Mouse (Mus musculus) embryonic facial prominence, embryonic 12.5 days (tissue): ENCODE results near the gene Rabif. TPM values are rescaled to one million over a fixed set of nuclear protein-coding genes. Genes with fewer than 3 reads are reported as not detected.
"Not testable (repeated sequence)": the region's sequence is repeated elsewhere in the genome, so short reads cannot be mapped to it uniquely, and the experiment has no call there.

Experiments used
- ATAC-seq: fragments of 200-750 bp; cut with Nextera tagmentation; 2 replicates; pipeline ENCODE4 v1.8.0; 2017; ENCODE audit not compliant: insufficient number of reproducible peaks, insufficient read depth, low FRiP score, low TSS enrichment
- H3K27ac ChIP-seq: fragments of 300-500 bp; sonication (generic); 2 replicates; pipeline ENCODE4 v1.5.1; 2016; ENCODE audit warnings: mild to moderate bottlenecking
- H3K27me3 ChIP-seq: fragments of 300-500 bp; sonication (generic); 2 replicates; pipeline ENCODE4 v1.6.1; 2016; ENCODE audit warnings: mild to moderate bottlenecking, moderate library complexity
- H3K36me3 ChIP-seq: fragments of 300-500 bp; sonication (generic); 2 replicates; pipeline ENCODE4 v1.6.1; 2016; ENCODE audit warnings: mild to moderate bottlenecking
- H3K4me1 ChIP-seq: fragments of 300-500 bp; sonication (generic); 2 replicates; pipeline ENCODE4 v1.6.1; 2016
- H3K4me2 ChIP-seq: fragments of 300-500 bp; sonication (generic); replicated peaks from 2 replicates; pipeline ENCODE4 v1.6.1; 2016; ENCODE audit warnings: mild to moderate bottlenecking, moderate library complexity
- H3K4me3 ChIP-seq: fragments of 300-500 bp; sonication (generic); 2 replicates; pipeline ENCODE4 v1.5.1; 2016; ENCODE audit warnings: mild to moderate bottlenecking
- H3K9ac ChIP-seq: fragments of 300-500 bp; sonication (generic); 2 replicates; pipeline ENCODE4 v1.6.1; 2016; ENCODE audit warnings: mild to moderate bottlenecking, moderate library complexity
- H3K9me3 ChIP-seq: fragments of 300-500 bp; sonication (generic); 2 replicates; pipeline ENCODE4 v1.6.1; 2016; ENCODE audit warnings: mild to moderate bottlenecking, moderate library complexity
- WGBS: fragments of 180-500 bp; shearing (Covaris S2); methylation state at CpG from one replicate; pipeline ENCODE4 v1.1.7; 2016; 5-methylcytosine and 5-hydroxymethylcytosine counted together
- polyA plus RNA-seq: library from polyadenylated mRNA; unstranded; fragments of >200 nt; fragmentation: Nextera tagmentation; extraction: Ambion mirVana; gene quantifications from 2 replicates; pipeline ENCODE4 v1.2.1, GENCODE M21; 2016

Gene Rabif
- polyA plus RNA-seq, 1 experiment from 2014 or later, result 38.4 TPM

GRCm38 (mm10) chr1:134526752-134527151, 32.3 kb downstream of the Rabif start:
- Histone ChIP-seq H3K9ac (no peak overlapping the region), H3K4me2 (no peak overlapping the region), H3K36me3 (no peaks in the 10 kb centered on the region), H3K9me3 (no peaks in the 10 kb centered on the region), H3K27me3 (no peaks in the 10 kb centered on the region), H3K4me1 (no peaks in the 10 kb centered on the region), H3K4me3 (no peak overlapping the region), H3K27ac (no peak overlapping the region)
- WGBS, result 79% methylated on average over 6 of the region's 6 CpGs
- ATAC-seq, result no peak

GRCm38 (mm10) chr1:134530618-134531017, 36.2 kb downstream of the Rabif start:
- Histone ChIP-seq H3K27me3 (no peaks in the 10 kb centered on the region), H3K36me3 (no peaks in the 10 kb centered on the region), H3K9ac (no peak overlapping the region), H3K27ac (no peak overlapping the region), H3K4me3 (no peak overlapping the region), H3K4me2 (no peak overlapping the region), H3K9me3 (no peaks in the 10 kb centered on the region), H3K4me1 (no peaks in the 10 kb centered on the region)
- 81% methylated on average over 6 of the region's 6 CpGs for WGBS
- no peak for ATAC-seq

DNA sequence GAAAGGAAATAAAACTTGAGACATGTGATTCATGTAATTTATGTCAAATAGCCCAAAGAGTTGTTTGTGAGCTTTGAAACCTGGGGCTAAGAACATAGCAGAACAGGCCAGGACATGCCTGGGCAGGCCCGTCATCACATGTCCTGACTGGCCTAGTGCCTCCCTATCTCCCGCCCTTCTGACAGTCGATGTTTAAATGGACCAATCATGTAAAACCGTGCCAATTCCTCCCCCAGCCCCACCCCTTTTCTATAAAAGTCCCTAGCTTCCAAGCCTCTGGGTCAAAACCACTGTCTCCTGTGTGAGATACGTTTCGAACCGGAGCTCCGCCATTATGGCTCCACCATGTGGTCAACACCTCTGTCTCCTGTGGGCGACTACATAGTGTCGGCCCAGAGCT, 39.3 kb downstream of the Rabif start:
- not testable (repeated sequence) for H3K27me3 ChIP-seq, H3K4me1 ChIP-seq, H3K9ac ChIP-seq, H3K4me2 ChIP-seq, H3K4me3 ChIP-seq, H3K27ac ChIP-seq, H3K36me3 ChIP-seq, ATAC-seq, H3K9me3 ChIP-seq
- WGBS, result 90% methylated on average over 10 of the region's 10 CpGs

DNA sequence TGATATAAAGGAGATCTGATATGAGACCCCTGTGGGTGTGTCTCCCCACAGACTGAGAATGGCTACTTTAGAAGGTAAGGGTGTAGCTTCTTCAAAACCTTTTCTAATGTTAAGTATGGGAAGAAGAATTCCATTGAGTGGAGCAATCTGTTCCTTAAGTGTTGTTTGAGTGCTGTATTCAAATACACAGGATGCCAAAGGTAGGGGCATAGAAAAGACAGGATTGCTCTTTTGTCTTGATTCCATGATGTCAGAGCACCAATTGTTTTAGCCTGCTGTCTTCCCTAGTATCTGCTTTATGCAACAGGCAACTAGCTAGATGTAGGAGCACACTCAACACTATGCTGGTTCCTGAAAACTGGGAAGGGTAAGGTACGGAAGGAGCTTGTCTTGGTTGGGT, 40.6 kb downstream of the Rabif start:
- H3K27ac ChIP-seq, result no peak overlapping the region
- no peak overlapping the region for H3K9ac ChIP-seq
- H3K4me2 ChIP-seq, result no peak overlapping the region
- H3K4me1 ChIP-seq, result no peaks in the 10 kb centered on the region
- no peaks in the 10 kb centered on the region for H3K9me3 ChIP-seq
- H3K4me3 ChIP-seq, result no peak overlapping the region
- ATAC-seq, result no peak
- WGBS, result 97% methylated on average over 1 of the region's 1 CpGs
- H3K36me3 ChIP-seq, result no peaks in the 10 kb centered on the region
- no peaks in the 10 kb centered on the region for H3K27me3 ChIP-seq

DNA sequence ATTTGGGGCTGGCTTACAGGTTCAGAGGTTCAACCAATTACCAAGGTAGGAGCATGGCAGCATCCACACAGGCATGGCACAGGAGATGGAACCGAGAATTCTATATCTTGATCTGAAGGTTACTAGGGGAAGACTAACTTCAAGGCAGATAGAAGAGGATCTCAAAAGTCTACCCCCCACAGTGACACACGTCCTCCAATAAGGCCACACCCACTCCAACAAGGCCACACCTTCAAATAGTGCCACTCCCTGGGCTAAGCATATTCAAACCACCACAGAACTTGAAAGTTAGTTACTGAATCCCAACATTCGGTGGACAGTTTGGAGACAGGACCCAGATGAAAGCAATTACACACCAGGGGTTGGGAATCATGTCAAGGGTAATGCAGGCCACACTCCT, 41.1 kb downstream of the Rabif start:
- 71% methylated on average over 3 of the region's 3 CpGs for WGBS

DNA sequence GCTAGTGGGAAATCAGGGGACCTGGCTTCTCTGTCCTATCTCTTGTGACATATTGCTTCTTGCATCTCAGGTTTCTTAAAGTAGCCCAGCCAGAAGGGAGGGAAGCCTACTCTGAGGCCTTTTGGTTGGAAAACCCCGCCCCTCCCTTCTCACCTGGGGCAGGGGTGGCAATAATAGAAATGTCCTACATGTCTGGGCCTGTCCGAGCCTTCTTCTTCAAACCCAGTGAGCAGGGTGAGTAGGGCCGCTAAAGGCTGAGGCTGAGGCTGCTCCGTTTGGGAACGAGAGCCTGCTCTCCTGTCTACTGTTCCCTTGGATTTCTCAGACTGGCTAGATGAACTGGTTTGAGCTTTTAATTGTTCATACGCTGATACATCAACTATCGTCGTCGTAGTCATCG, 46.2 kb downstream of the Rabif start:
- Histone ChIP-seq H3K9me3 (peaks cover 9% of the 10 kb centered on the region; the same call in 1 of the 2 replicates), H3K36me3 (no peaks in the 10 kb centered on the region), H3K4me1 (no peaks in the 10 kb centered on the region), H3K4me3 (no peak overlapping the region), H3K27me3 (no peaks in the 10 kb centered on the region), H3K4me2 (no peak overlapping the region), H3K27ac (no peak overlapping the region), H3K9ac (no peak overlapping the region)
- ATAC-seq, result no peak
- 80% methylated on average over 10 of the region's 10 CpGs for WGBS

More for the DNA sequence above, 41.1 kb downstream of the Rabif start:
- Histone ChIP-seq H3K9ac (no peak overlapping the region), H3K4me2 (no peak overlapping the region), H3K9me3 (no peaks in the 10 kb centered on the region), H3K4me1 (no peaks in the 10 kb centered on the region), H3K36me3 (no peaks in the 10 kb centered on the region), H3K27ac (no peak overlapping the region), H3K27me3 (no peaks in the 10 kb centered on the region), H3K4me3 (no peak overlapping the region)
- ATAC-seq, result no peak

DNA sequence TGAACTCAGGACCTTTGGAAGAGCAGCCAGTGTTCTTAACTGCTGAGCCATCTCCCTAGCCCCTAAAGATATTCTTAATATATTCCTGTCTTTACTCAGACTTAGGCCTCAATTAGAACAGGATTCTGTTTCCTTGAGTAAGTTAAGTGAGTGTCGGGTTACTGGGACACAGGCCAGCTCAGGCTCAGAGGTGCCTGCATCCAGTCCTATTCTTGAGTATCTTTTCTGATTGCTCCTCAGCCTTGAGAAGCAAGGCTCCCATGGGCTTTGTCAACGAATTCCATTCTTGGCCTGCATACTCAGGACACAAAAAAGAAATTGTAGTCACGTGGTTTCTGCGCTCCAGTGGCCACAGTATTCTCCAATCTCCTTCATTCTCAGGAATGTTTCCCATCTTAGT, 53.8 kb downstream of the Rabif start:
- Histone ChIP-seq H3K27me3 (no peaks in the 10 kb centered on the region), H3K9me3 (peaks cover 9% of the 10 kb centered on the region; the same call in 1 of the 2 replicates), H3K27ac (no peak overlapping the region), H3K9ac (no peak overlapping the region), H3K36me3 (no peaks in the 10 kb centered on the region), H3K4me2 (no peak overlapping the region), H3K4me3 (no peak overlapping the region), H3K4me1 (no peaks in the 10 kb centered on the region)
- 53% methylated on average over 4 of the region's 4 CpGs for WGBS
- ATAC-seq, result no peak

- Histone ChIP-seq H3K4me2 (no peak within 1 kb of the TSS), H3K27me3 (no peaks in the 10 kb centered on the region), H3K9me3 (peaks cover 9% of the 10 kb centered on the region; the same call in 1 of the 2 replicates), H3K4me1 (no peaks in the 10 kb centered on the region), H3K9ac (no peak within 1 kb of the TSS), H3K36me3 (no peaks in the 10 kb centered on the region), H3K4me3 (no peak within 1 kb of the TSS), H3K27ac (no peak within 1 kb of the TSS)
- ATAC-seq, result no peak
- 61% methylated on average over 7 of the region's 7 CpGs for WGBS
Measured at GRCm38 (mm10) chr1:134549632-134550132, 55.2 kb downstream of the Rabif start, which contains the start of gene Mgat4e. Gene Mgat4e (minus strand): TSS chr1:134549682.

GRCm38 (mm10) chr1:134551869-134552268, 57.4 kb downstream of the Rabif start:
- WGBS, result 80% methylated on average over 3 of the region's 3 CpGs
- ATAC-seq, result no peak
- H3K4me3 ChIP-seq, result no peak overlapping the region
- no peak overlapping the region for H3K9ac ChIP-seq
- no peaks in the 10 kb centered on the region for H3K36me3 ChIP-seq
- H3K9me3 ChIP-seq, result no peaks in the 10 kb centered on the region
- H3K4me2 ChIP-seq, result no peak overlapping the region
- H3K27ac ChIP-seq, result no peak overlapping the region
- no peaks in the 10 kb centered on the region for H3K27me3 ChIP-seq
- peaks cover 10% of the 10 kb centered on the region for H3K4me1 ChIP-seq

- Histone ChIP-seq H3K4me1 (peaks cover 10% of the 10 kb centered on the region), H3K4me3 (no peak overlapping the region), H3K9me3 (no peaks in the 10 kb centered on the region), H3K36me3 (no peaks in the 10 kb centered on the region), H3K27ac (no peak overlapping the region), H3K9ac (no peak overlapping the region), H3K27me3 (no peaks in the 10 kb centered on the region), H3K4me2 (no peak overlapping the region)
- 63% methylated on average over 3 of the region's 3 CpGs for WGBS
- ATAC-seq, result no peak
Measured at GRCm38 (mm10) chr1:134552396-134552795, 57.9 kb downstream of the Rabif start.

DNA sequence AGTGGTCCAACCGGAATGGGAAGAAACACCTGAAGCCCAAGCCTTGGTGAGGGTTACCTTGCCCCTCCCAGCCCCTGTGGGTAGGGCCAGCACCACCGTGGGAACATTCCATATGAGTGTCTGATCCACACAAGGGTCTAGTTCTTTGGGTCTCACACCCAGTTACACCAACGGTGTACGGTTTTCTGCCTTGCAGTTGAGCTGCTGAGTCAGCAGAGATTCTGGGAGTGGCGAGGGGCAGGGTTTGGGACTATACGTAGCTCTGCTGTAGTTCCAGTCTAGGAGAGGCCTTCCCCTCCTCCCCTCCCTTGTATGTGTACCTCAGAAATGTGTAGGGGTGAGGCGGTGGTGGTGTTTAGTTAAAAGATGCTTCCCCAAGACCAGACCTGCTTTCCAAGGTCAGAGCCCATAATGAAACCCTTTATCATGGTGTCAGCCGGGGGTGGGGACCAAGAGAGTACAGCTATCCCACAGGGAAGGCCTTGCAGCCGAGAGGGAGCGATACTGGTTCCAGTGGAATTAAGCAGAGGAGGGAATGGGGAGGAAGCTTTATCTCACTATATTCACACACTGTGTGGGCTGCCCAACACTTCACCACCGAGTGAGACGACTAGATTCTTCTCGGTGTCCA, 60.9 kb downstream of the Rabif start:
- peaks cover 10% of the 10 kb centered on the region for H3K4me1 ChIP-seq
- ATAC-seq, result peak; percentile 8; the same call in 1 of the 2 replicates
- no peaks in the 10 kb centered on the region for H3K27me3 ChIP-seq
- WGBS, result 24% methylated on average over 13 of the region's 13 CpGs
- H3K9me3 ChIP-seq, result no peaks in the 10 kb centered on the region
- no peaks in the 10 kb centered on the region for H3K36me3 ChIP-seq
- peak overlapping the region; percentile 93; the same call in 1 of the 2 replicates for H3K27ac ChIP-seq
- no peak overlapping the region for H3K9ac ChIP-seq
- H3K4me3 ChIP-seq, result peak overlapping the region; percentile 62; the same call in 1 of the 2 replicates
- peak overlapping the region; percentile 88 for H3K4me2 ChIP-seq

- peak; percentile 32; the same call in 1 of the 2 replicates for ATAC-seq
Measured at GRCm38 (mm10) chr1:134555871-134556670, 61.6 kb downstream of the Rabif start.

More at GRCm38 (mm10) chr1:134555871-134556670, 61.6 kb downstream of the Rabif start:
- Histone ChIP-seq H3K4me2 (peak overlapping the region; percentile 88), H3K9ac (peak overlapping the region; percentile 77), H3K4me3 (peak overlapping the region; percentile 62), H3K27ac (peak overlapping the region; percentile 93), H3K4me1 (peaks cover 10% of the 10 kb centered on the region), H3K9me3 (no peaks in the 10 kb centered on the region), H3K36me3 (no peaks in the 10 kb centered on the region), H3K27me3 (no peaks in the 10 kb centered on the region)
- WGBS, result under 1% methylated on average over 46 of the region's 46 CpGs
